Mouse (Mus musculus) heart, embryonic 14.5 days (tissue): ENCODE data around the gene Nectin4. TPM values are rescaled to one million over a fixed set of nuclear protein-coding genes. Genes with fewer than 3 reads are reported as not detected.

Experiments used
- ATAC-seq: fragments of 200-750 bp; cut with Nextera tagmentation; 2 replicates; pipeline ENCODE4 v1.8.0; 2017; ENCODE audit warnings: low read depth, moderate TSS enrichment; ENCODE audit not compliant: insufficient number of reproducible peaks, insufficient read depth, low FRiP score
- H3K27ac ChIP-seq, 2 experiments: fragments of 200-500 bp in 1 of 2; fragments of 300-500 bp in 1 of 2; sonication (generic) in 1 of 2; replicated peaks in 1 of 2; 2 replicates each; pipeline ENCODE4 v1.5.1; 2012 to 2014; ENCODE audit warnings: low read depth in 2 of 2, low read length in 2 of 2, control low read depth in 1 of 2, mild to moderate bottlenecking in 1 of 2, mixed read lengths in 1 of 2; ENCODE audit not compliant: control insufficient read depth in 1 of 2, insufficient read depth in 1 of 2
- H3K27me3 ChIP-seq: fragments of 300-500 bp; sonication (generic); 2 replicates; pipeline ENCODE4 v1.6.1; 2014; ENCODE audit warnings: mild to moderate bottlenecking, low read length, control low read depth; ENCODE audit not compliant: control insufficient read depth, insufficient read depth
- H3K36me3 ChIP-seq: fragments of 300-500 bp; sonication (generic); 2 replicates; pipeline ENCODE4 v1.6.1; 2014; ENCODE audit warnings: mild to moderate bottlenecking, control low read depth, low read length, mixed read lengths; ENCODE audit not compliant: control insufficient read depth, insufficient read depth
- H3K4me1 ChIP-seq, 2 experiments: fragments of 200-500 bp in 1 of 2; fragments of 300-500 bp in 1 of 2; sonication (generic) in 1 of 2; 2 replicates each; pipeline ENCODE4 v1.6.1; 2012 to 2014; ENCODE audit warnings: low read length in 2 of 2, control low read depth in 1 of 2, mixed read lengths in 1 of 2; ENCODE audit not compliant: control insufficient read depth in 2 of 2, insufficient read depth in 2 of 2
- H3K4me2 ChIP-seq: fragments of 300-500 bp; sonication (generic); 2 replicates; pipeline ENCODE4 v1.6.1; 2014; ENCODE audit warnings: mild to moderate bottlenecking, low read length
- H3K4me3 ChIP-seq, 2 experiments: fragments of 200-500 bp in 1 of 2; fragments of 300-500 bp in 1 of 2; sonication (generic) in 1 of 2; 2 replicates each; pipeline ENCODE4 v1.5.1; 2012 to 2014; ENCODE audit warnings: low read length in 2 of 2, mild to moderate bottlenecking in 2 of 2, control low read depth in 1 of 2, low read depth in 1 of 2, moderate library complexity in 1 of 2; ENCODE audit not compliant: control insufficient read depth in 1 of 2, insufficient read depth in 1 of 2
- H3K9ac ChIP-seq: fragments of 300-500 bp; sonication (generic); 2 replicates; pipeline ENCODE4 v1.6.1; 2014; ENCODE audit warnings: mild to moderate bottlenecking, low read length
- H3K9me3 ChIP-seq: fragments of 300-500 bp; sonication (generic); 2 replicates; pipeline ENCODE4 v1.6.1; 2016; ENCODE audit warnings: low read length, control low read depth; ENCODE audit not compliant: control insufficient read depth
- WGBS: fragments of 180-500 bp; shearing (Covaris S2); extraction: QIAGEN DNeasy Blood & Tissue Kit; methylation state at CpG from one replicate; pipeline ENCODE4 v1.1.7; 2014; 5-methylcytosine and 5-hydroxymethylcytosine counted together
- polyA plus RNA-seq: library from polyadenylated mRNA; unstranded; fragments of >200 nt; fragmentation: Nextera tagmentation; extraction: Ambion mirVana; gene quantifications from 2 replicates; pipeline ENCODE4 v1.2.1, GENCODE M21; 2014

Nectin4 gene
- polyA plus RNA-seq, 1 experiment from 2014 or later: 0.12 TPM

GRCm38 (mm10) chr1:171425126-171425525, 55.2 kb downstream of the Nectin4 start:
- Histone ChIP-seq H3K9ac (no peak overlapping the region), H3K27me3 (no peaks in the 10 kb centered on the region), H3K4me1 (peaks cover 5 to 10% of the 10 kb centered on the region in 2 experiments; a peak in 2 of 4 replicates), H3K27ac (peak overlapping the region; percentile 49 to 57), H3K4me3 (no peak overlapping the region), H3K36me3 (peaks cover 8% of the 10 kb centered on the region; the same call in 1 of the 2 replicates), H3K9me3 (0 out of 2 replicates have a peak, but pooled peaks cover 2% of the 10 kb centered on the region), H3K4me2 (0 out of 2 replicates have a peak overlapping the region, but pooled peaks have one; percentile 7)
- ATAC-seq: no peak; the same call in 1 of the 2 replicates
- WGBS: 22% methylated on average over 4 of the region's 4 CpGs

GRCm38 (mm10) chr1:171432158-171432557, 62.3 kb downstream of the Nectin4 start:
- 75% methylated on average over 5 of the region's 5 CpGs for WGBS
- Histone ChIP-seq H3K4me3 (no peak overlapping the region), H3K9me3 (0 out of 2 replicates have a peak, but pooled peaks cover 2% of the 10 kb centered on the region), H3K9ac (no peak overlapping the region), H3K4me1 (peaks cover 0 to 4% of the 10 kb centered on the region in 2 experiments; a peak in 1 of 4 replicates), H3K4me2 (no peak overlapping the region), H3K27me3 (no peaks in the 10 kb centered on the region), H3K36me3 (no peaks in the 10 kb centered on the region), H3K27ac (no peak overlapping the region)
- no peak for ATAC-seq

DNA sequence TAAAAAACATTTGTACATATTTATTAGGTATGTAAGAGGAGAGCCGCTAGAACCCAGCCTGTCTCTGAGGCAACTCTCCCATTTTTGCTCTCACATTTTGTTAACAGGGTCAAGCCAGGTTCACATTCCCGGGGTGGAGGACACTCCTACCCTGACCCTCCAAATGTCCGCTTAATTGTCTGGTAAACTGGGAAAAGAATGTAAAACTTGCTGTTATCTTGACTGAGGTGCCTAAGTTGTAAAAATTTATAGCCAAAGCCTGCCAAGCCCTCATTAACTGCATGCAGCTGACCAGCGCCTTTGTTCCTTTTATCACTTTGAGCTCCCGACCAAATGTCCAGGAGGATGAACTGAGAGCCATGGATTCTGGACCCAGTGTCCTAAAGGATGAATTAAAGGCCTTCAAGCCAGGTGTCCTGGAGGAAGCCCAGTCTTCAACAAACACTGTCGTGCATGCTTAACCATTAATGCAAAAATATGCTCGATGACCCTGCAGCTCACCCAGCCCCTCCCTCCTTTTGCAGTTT, 65.5 kb downstream of the Nectin4 start:
- H3K9me3 ChIP-seq: no peaks in the 10 kb centered on the region
- no peak overlapping the region for H3K27ac ChIP-seq
- H3K36me3 ChIP-seq: no peaks in the 10 kb centered on the region
- H3K4me1 ChIP-seq: peaks cover 13 to 17% of the 10 kb centered on the region in 2 experiments
- WGBS: 52% methylated on average over 7 of the region's 7 CpGs
- no peak overlapping the region for H3K9ac ChIP-seq
- no peak overlapping the region for H3K4me3 ChIP-seq
- ATAC-seq: no peak
- H3K4me2 ChIP-seq: no peak overlapping the region
- no peaks in the 10 kb centered on the region for H3K27me3 ChIP-seq

DNA sequence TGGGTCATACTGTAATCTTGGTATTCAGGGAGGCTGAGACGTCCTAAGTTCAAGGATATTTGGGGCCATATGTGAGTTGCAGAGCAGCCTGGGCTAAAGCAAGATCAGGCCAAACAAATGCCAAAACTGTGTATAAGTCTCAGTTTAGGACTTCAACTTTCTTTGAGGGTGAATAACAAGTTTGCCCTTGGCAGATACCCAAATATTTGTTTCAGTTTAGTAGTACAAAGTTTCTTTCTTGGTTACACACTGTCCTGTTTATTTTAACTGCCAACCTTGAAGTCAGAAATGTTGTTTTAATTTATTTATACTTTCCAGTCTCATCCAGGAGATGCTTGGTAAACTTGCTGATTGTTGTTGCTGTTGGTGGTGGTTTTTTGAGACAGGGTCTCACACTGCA, 66.1 kb downstream of the Nectin4 start:
- H3K27me3 ChIP-seq: no peaks in the 10 kb centered on the region
- H3K4me3 ChIP-seq: no peak overlapping the region
- H3K9me3 ChIP-seq: no peaks in the 10 kb centered on the region
- 75% methylated on average over 1 of the region's 1 CpGs for whole genome bisulfite sequencing
- H3K27ac ChIP-seq: no peak overlapping the region
- ATAC-seq: no peak
- H3K4me2 ChIP-seq: no peak overlapping the region
- H3K4me1 ChIP-seq: peaks cover 18 to 23% of the 10 kb centered on the region in 2 experiments
- no peaks in the 10 kb centered on the region for H3K36me3 ChIP-seq
- H3K9ac ChIP-seq: no peak overlapping the region

- peak; percentile 63 for ATAC-seq
- H3K36me3 ChIP-seq: no peaks in the 10 kb centered on the region
- H3K4me3 ChIP-seq: peak within 1 kb of the TSS; percentile 75 to 81
- H3K4me2 ChIP-seq: peak within 1 kb of the TSS; percentile 80
- no peaks in the 10 kb centered on the region for H3K9me3 ChIP-seq
- H3K27me3 ChIP-seq: no peaks in the 10 kb centered on the region
- H3K4me1 ChIP-seq: peaks cover 29 to 37% of the 10 kb centered on the region in 2 experiments
- under 1% methylated on average over 46 of the region's 46 CpGs for WGBS
- peak within 1 kb of the TSS; percentile 84 for H3K9ac ChIP-seq
- peak within 1 kb of the TSS; percentile 51 to 84 for H3K27ac ChIP-seq
Observed at GRCm38 (mm10) chr1:171437264-171438013, 67.5 kb downstream of the Nectin4 start, which contains the start of gene F11r. TSS of gene F11r (plus strand) at chr1:171437535.

Other genes starting within 250 kb of the Nectin4 start
- 622 and 642 TPM in 2 replicates for gene Sdhc, start 219.5 kb upstream of the Nectin4 start, polyA plus RNA-seq
- gene Mpz, start 219.4 kb upstream of the Nectin4 start, polyA plus RNA-seq: not detected in 2 replicates
- gene Pcp4l1, start 173.8 kb upstream of the Nectin4 start, polyA plus RNA-seq: 58.8 TPM in 2 replicates
- 0.28 and 0.32 TPM in 2 replicates for gene Nr1i3, start 156.1 kb upstream of the Nectin4 start, polyA plus RNA-seq
- gene Tomm40l, start 147.6 kb upstream of the Nectin4 start, polyA plus RNA-seq: 54.2 and 58.4 TPM in 2 replicates
- 5.3 TPM in 2 replicates for gene Apoa2, start 145.0 kb upstream of the Nectin4 start, polyA plus RNA-seq
- 30.1 and 37.7 TPM in 2 replicates for gene Fcer1g, start 135.7 kb upstream of the Nectin4 start, polyA plus RNA-seq
- gene Adamts4, start 119.7 kb upstream of the Nectin4 start, polyA plus RNA-seq: 2.8 and 3.0 TPM in 2 replicates
- 541 and 561 TPM in 2 replicates for gene Ndufs2, start 118.7 kb upstream of the Nectin4 start, polyA plus RNA-seq
- 52.8 and 55.6 TPM in 2 replicates for gene B4galt3, start 99.8 kb upstream of the Nectin4 start, polyA plus RNA-seq
- gene Ppox, start 88.9 kb upstream of the Nectin4 start, polyA plus RNA-seq: 42.9 and 44.8 TPM in 2 replicates
- 43.2 and 45.5 TPM in 2 replicates for gene Usp21, start 82.1 kb upstream of the Nectin4 start, polyA plus RNA-seq
- 96.0 and 111 TPM in 2 replicates for gene Ufc1, start 75.1 kb upstream of the Nectin4 start, polyA plus RNA-seq
- 31.4 and 42.4 TPM in 2 replicates for gene Dedd, start 41.0 kb upstream of the Nectin4 start, polyA plus RNA-seq
- gene Nit1, start 24.5 kb upstream of the Nectin4 start, polyA plus RNA-seq: 28.4 and 31.8 TPM in 2 replicates
- 34.3 and 42.2 TPM in 2 replicates for gene Pfdn2, start 24.4 kb upstream of the Nectin4 start, polyA plus RNA-seq
- gene Klhdc9, start 9.3 kb upstream of the Nectin4 start, polyA plus RNA-seq: 0.63 and 1.0 TPM in 2 replicates
- 0.54 and 0.62 TPM in 2 replicates for gene Arhgap30, start 18.9 kb downstream of the Nectin4 start, polyA plus RNA-seq
- gene Usf1, start 41.2 kb downstream of the Nectin4 start, polyA plus RNA-seq: 46.7 and 58.5 TPM in 2 replicates
- gene Tstd1, start 48.8 kb downstream of the Nectin4 start, polyA plus RNA-seq: 1.5 and 2.1 TPM in 2 replicates
- 70.9 and 74.7 TPM in 2 replicates for gene F11r, start 67.4 kb downstream of the Nectin4 start, polyA plus RNA-seq
- gene Alyref2, start 133.4 kb downstream of the Nectin4 start, polyA plus RNA-seq: 12.9 and 14.4 TPM in 2 replicates
- not detected in 2 replicates for gene Itln1, start 165.2 kb downstream of the Nectin4 start, polyA plus RNA-seq
- gene Cd244a, start 189.1 kb downstream of the Nectin4 start, polyA plus RNA-seq: 0.09 TPM in 1 of 2 replicates, not detected in the other
- gene Ly9, start 237.3 kb downstream of the Nectin4 start, polyA plus RNA-seq: 0.23 TPM in 1 of 2 replicates, not detected in the other